Mouse (Mus musculus) stomach, embryonic 15.5 days (tissue): ENCODE measurements around the gene Olfr1121. TPM values are rescaled to one million over a fixed set of nuclear protein-coding genes. Genes with fewer than 3 reads are reported as not detected.
"Not testable (repeated sequence)": the region's sequence is repeated elsewhere in the genome, so short reads cannot be mapped to it uniquely, and the experiment has no call there.

ENCODE experiments used
- ATAC-seq: fragments of 200-750 bp; cut with Nextera tagmentation; 2 replicates; pipeline ENCODE4 v1.8.0; 2017; ENCODE audit warnings: low read depth, moderate number of reproducible peaks, moderate TSS enrichment; ENCODE audit not compliant: insufficient read depth, low FRiP score
- H3K27ac ChIP-seq: fragments of 300-500 bp; sonication (generic); 2 replicates; pipeline ENCODE4 v1.5.1; 2015; ENCODE audit warnings: mild to moderate bottlenecking, inconsistent platforms
- H3K27me3 ChIP-seq: fragments of 300-500 bp; sonication (generic); replicated peaks from 2 replicates; pipeline ENCODE4 v1.6.1; 2015; ENCODE audit warnings: inconsistent platforms
- H3K36me3 ChIP-seq: fragments of 300-500 bp; sonication (generic); 2 replicates; pipeline ENCODE4 v1.6.1; 2015; ENCODE audit warnings: inconsistent platforms
- H3K4me1 ChIP-seq: fragments of 300-500 bp; sonication (generic); 2 replicates; pipeline ENCODE4 v1.6.1; 2015; ENCODE audit warnings: inconsistent platforms
- H3K4me2 ChIP-seq: fragments of 300-500 bp; sonication (generic); 2 replicates; pipeline ENCODE4 v1.6.1; 2015; ENCODE audit warnings: mild to moderate bottlenecking, inconsistent platforms
- H3K4me3 ChIP-seq: fragments of 300-500 bp; sonication (generic); replicated peaks from 2 replicates; pipeline ENCODE4 v1.5.1; 2015; ENCODE audit warnings: inconsistent platforms
- H3K9ac ChIP-seq: fragments of 300-500 bp; sonication (generic); 2 replicates; pipeline ENCODE4 v1.6.1; 2015; ENCODE audit warnings: inconsistent platforms
- H3K9me3 ChIP-seq: fragments of 300-500 bp; sonication (generic); 2 replicates; pipeline ENCODE4 v1.6.1; 2016; ENCODE audit warnings: inconsistent platforms
- WGBS: fragments of 180-500 bp; shearing (Covaris S2); methylation state at CpG from one replicate; pipeline ENCODE4 v1.1.7; 2015; 5-methylcytosine and 5-hydroxymethylcytosine counted together
- polyA plus RNA-seq: library from polyadenylated mRNA; unstranded; fragments of >200 nt; fragmentation: Nextera tagmentation; extraction: Ambion mirVana; gene quantifications from 2 replicates; pipeline ENCODE4 v1.2.1, GENCODE M21; 2015

Olfr1121 gene
- polyA plus RNA-seq: not detected in 2 replicates

DNA sequence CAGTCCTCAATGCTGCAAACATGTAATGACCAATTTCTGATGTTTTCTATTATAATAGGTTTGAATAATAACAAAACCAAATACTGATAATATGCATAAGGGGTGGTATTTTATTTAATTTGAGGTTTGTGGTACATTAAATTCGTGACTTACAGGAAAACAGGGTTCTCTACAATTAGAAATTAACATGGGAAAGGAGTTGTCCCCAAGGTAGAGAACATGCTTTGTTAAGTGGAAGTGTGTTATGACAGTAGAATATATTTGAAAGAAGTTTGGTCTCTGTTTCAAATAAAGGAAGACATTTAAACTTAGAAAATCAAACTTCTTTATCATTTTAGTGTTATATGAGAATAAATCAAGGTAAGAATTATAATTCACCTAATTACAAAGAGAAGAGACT, at the start of gene Olfr1121:
Gene Olfr1121, plus strand, starts transcription at position 301 of the 400 bp plus-strand sequence.
- no peaks in the 10 kb centered on the region for H3K36me3 ChIP-seq
- 30% methylated on average over 1 of the region's 1 CpGs for WGBS
- no peak within 1 kb of the TSS for H3K9ac ChIP-seq
- H3K4me1 ChIP-seq: no peaks in the 10 kb centered on the region
- H3K9me3 ChIP-seq: no peaks in the 10 kb centered on the region
- ATAC-seq: no peak
- H3K4me3 ChIP-seq: no peak within 1 kb of the TSS
- no peaks in the 10 kb centered on the region for H3K27me3 ChIP-seq
- H3K4me2 ChIP-seq: no peak within 1 kb of the TSS
- no peak within 1 kb of the TSS for H3K27ac ChIP-seq

DNA sequence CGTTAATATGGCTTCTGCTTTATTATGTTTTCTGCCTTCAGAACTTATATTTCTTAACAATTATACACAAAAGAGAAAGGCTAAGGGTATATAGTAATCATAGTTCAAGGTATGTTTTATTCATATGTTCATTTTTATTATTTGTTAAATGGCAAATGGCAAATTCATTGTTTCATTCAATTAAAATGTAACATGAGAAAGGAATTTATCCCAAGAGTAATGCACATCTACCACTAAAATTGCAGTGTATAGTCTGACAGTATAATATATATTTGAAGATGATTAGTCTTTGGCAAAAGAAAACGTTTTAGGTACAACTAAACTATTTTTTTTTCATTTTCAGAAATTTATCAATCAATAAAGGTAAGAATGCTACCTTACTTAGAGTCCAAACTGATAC, 15.2 kb upstream of the Olfr1121 start, which contains the start of gene Olfr1120:
Gene Olfr1120, plus strand, starts transcription at position 301 of the 400 bp plus-strand sequence.
- no peaks in the 10 kb centered on the region for H3K4me1 ChIP-seq
- H3K27me3 ChIP-seq: no peaks in the 10 kb centered on the region
- no peak within 1 kb of the TSS for H3K9ac ChIP-seq
- 49% methylated on average over 2 of the region's 2 CpGs for WGBS
- no peak within 1 kb of the TSS for H3K4me2 ChIP-seq
- H3K27ac ChIP-seq: no peak within 1 kb of the TSS
- no peaks in the 10 kb centered on the region for H3K36me3 ChIP-seq
- no peak for ATAC-seq
- H3K4me3 ChIP-seq: no peak within 1 kb of the TSS
- H3K9me3 ChIP-seq: no peaks in the 10 kb centered on the region

DNA sequence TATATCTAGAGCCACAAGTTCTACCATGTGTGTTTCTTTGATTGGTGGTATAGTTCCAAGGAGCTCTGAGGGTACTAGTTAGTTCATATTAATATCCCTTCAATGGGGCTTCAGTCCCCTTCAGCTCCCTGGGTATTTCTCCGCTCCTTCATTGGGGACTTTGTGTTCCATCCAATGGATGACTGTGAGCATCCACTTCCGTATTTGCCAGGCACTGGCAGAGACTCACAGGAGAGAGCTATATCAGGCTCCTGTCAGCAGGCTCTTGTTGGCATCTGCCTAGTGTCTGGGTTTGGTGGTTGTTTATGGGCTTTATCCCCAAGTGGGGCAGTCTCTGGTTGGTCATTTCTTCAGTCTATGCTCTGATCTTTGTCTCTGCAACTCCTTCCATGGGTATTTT, 9.6 kb upstream of the Olfr1121 start:
- H3K4me2 ChIP-seq, H3K27me3 ChIP-seq, H3K9ac ChIP-seq, H3K27ac ChIP-seq, H3K4me1 ChIP-seq, ATAC-seq, H3K4me3 ChIP-seq, H3K9me3 ChIP-seq, H3K36me3 ChIP-seq: not testable (repeated sequence)
- WGBS: 87% methylated on average over 2 of the region's 2 CpGs

DNA sequence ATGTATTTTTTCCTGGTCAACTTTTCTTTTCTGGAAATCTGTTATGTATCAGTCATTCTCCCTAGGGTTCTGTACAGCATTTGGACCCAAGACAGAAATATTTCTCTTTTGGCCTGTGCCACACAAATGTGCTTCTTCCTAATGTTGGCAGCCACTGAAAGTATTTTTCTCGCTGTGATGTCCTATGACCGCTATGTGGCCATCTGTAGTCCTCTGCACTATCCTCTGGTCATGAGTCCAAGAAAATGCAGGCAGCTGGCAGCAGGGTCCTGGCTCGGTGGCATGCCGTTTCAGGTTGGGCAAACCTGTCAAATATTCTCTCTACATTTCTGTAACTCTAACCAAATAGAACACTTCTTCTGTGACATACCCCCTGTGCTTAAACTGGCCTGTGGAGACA, 2.0 kb downstream of the Olfr1121 start:
- Histone ChIP-seq H3K9ac (no peak overlapping the region), H3K4me3 (no peak overlapping the region), H3K27me3 (no peaks in the 10 kb centered on the region), H3K36me3 (no peaks in the 10 kb centered on the region), H3K9me3 (no peaks in the 10 kb centered on the region), H3K27ac (no peak overlapping the region), H3K4me2 (no peak overlapping the region), H3K4me1 (no peaks in the 10 kb centered on the region)
- 89% methylated on average over 4 of the region's 4 CpGs for WGBS
- no peak for ATAC-seq

DNA sequence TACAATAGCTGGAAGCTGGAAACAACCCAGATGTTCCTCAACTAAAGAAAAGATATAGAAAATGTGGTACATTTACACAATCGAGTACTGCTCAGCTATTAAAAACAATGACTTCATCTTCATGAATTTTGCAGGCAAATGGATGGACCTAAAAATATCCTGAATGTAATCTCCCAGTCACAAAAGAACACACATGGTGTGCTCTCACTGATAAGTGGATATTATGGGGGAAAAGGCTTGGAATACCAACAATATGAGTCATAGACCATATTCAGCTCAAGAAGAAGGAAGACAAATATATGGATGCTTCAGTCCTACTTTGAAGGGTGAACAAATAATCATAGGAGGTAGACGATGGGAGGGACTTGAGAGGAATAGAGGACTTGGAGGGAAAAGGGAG, 14.2 kb downstream of the Olfr1121 start:
- Histone ChIP-seq H3K4me1 (no peaks in the 10 kb centered on the region), H3K9me3 (no peaks in the 10 kb centered on the region), H3K4me3 (no peak overlapping the region), H3K27ac (no peak overlapping the region), H3K27me3 (no peaks in the 10 kb centered on the region), H3K36me3 (no peaks in the 10 kb centered on the region), H3K4me2 (no peak overlapping the region), H3K9ac (no peak overlapping the region)
- WGBS: 77% methylated on average over 2 of the region's 2 CpGs
- ATAC-seq: no peak

DNA sequence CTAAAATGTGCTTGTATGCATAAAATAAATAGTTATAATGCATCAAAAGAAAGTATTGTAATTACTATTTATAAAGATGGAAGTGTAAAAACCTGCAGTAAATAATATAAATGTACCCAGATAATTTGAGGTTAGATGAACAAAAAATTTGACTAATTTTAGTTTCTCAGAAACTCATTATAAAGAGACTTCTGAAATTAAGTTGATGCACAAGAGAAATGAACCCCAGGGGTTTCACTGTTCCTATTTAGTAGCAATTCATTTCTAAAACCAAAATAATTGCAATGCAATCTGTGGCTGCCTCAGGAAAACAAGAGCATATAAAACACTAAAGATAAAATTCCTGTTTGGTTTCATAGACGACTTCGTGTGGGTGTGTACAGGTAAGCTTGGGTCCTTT, 15.9 kb downstream of the Olfr1121 start, which contains the start of gene Olfr1122:
Gene Olfr1122, plus strand, starts transcription at position 301 of the 400 bp plus-strand sequence.
- Histone ChIP-seq H3K36me3 (no peaks in the 10 kb centered on the region), H3K9me3 (no peaks in the 10 kb centered on the region), H3K9ac (no peak within 1 kb of the TSS), H3K27me3 (no peaks in the 10 kb centered on the region), H3K4me2 (no peak within 1 kb of the TSS), H3K4me1 (no peaks in the 10 kb centered on the region), H3K4me3 (no peak within 1 kb of the TSS), H3K27ac (no peak within 1 kb of the TSS)
- no peak for ATAC-seq
- WGBS: 71% methylated on average over 2 of the region's 2 CpGs

DNA sequence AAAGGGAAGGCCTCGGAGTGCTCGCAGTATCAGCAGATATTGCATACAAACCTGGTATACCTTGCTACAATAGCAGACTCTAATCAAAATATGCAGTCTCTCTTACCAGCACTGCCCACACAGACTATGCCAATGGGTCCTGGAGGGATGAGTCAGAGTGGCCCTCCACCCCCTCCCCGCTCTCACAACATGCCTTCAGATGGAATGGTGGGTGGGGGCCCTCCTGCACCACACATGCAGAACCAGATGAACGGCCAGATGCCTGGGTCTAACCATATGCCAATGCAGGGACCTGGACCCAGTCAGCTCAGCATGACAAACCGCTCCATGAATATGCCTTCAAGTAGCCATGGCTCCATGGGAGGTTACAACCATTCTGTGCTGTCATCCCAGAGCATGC, 23.9 kb downstream of the Olfr1121 start:
- 88% methylated on average over 5 of the region's 5 CpGs for WGBS
- not testable (repeated sequence) for H3K4me3 ChIP-seq, H3K9ac ChIP-seq, H3K27me3 ChIP-seq, H3K4me1 ChIP-seq, H3K36me3 ChIP-seq, ATAC-seq, H3K4me2 ChIP-seq, H3K9me3 ChIP-seq, H3K27ac ChIP-seq

DNA sequence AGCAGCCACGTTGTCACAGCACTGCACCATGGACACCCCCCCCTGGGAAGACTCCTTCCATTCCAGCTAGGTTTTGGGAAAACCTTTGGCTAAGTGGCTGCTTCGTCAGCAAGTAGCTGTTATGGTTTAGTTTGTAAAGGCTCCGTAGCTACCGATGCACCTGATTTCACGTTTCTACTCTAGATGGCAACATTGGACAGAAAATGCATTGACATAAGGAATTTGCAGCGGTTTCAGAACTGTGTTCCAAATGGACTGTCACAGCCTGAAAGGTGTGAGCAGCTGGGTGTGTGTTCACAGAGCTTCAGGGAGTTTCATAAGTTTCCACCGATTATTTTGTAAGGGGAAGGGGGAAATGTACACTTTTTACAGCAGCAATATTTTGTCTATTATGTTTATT, 25.0 kb downstream of the Olfr1121 start:
- H3K27ac ChIP-seq, H3K9me3 ChIP-seq, ATAC-seq, H3K4me2 ChIP-seq, H3K4me3 ChIP-seq, H3K36me3 ChIP-seq, H3K9ac ChIP-seq, H3K4me1 ChIP-seq, H3K27me3 ChIP-seq: not testable (repeated sequence)
- 73% methylated on average over 7 of the region's 7 CpGs for WGBS

DNA sequence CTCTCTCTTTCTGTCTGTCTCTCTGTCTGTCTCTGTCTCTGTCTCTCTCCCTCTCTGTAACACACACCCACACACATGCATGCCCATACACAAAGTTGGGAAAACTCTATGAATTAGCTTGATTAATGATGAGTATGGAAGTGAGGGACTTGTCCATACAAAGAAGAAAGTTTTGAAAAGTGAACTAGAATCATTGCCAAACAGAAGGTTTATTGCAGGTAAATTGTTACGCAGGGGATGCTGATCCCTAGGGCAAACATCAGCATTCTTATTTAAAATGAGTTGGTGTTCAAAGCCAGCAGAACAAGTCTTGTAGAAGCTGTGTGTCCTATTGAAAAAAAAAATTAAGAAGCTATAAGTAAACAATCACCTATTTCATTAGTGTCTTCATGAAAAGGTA, 46.6 kb downstream of the Olfr1121 start, which contains the start of gene Olfr1123:
Gene Olfr1123, plus strand, starts transcription at position 301 of the 400 bp plus-strand sequence.
- WGBS: 76% methylated on average over 1 of the region's 1 CpGs
- no peak for ATAC-seq

More for the DNA sequence above, 46.6 kb downstream of the Olfr1121 start, which contains the start of gene Olfr1123:
- H3K9ac ChIP-seq: no peak within 1 kb of the TSS
- no peaks in the 10 kb centered on the region for H3K27me3 ChIP-seq
- H3K27ac ChIP-seq: no peak within 1 kb of the TSS
- no peak within 1 kb of the TSS for H3K4me3 ChIP-seq
- H3K4me1 ChIP-seq: no peaks in the 10 kb centered on the region
- H3K36me3 ChIP-seq: no peaks in the 10 kb centered on the region
- no peak within 1 kb of the TSS for H3K4me2 ChIP-seq
- no peaks in the 10 kb centered on the region for H3K9me3 ChIP-seq

Other genes with a start within 250 kb of the Olfr1121 start
- gene Olfr1110, start 229.6 kb upstream of the Olfr1121 start, polyA plus RNA-seq: not detected in 2 replicates
- gene Olfr1111, start 217.3 kb upstream of the Olfr1121 start, polyA plus RNA-seq: not detected in 2 replicates
- not detected in 2 replicates for gene Olfr1112, start 182.1 kb upstream of the Olfr1121 start, polyA plus RNA-seq
- gene Olfr1113, start 160.9 kb upstream of the Olfr1121 start, polyA plus RNA-seq: not detected in 2 replicates
- not detected in 2 replicates for gene Olfr1115, start 121.9 kb upstream of the Olfr1121 start, polyA plus RNA-seq
- not detected in 2 replicates for gene Olfr1116, start 102.4 kb upstream of the Olfr1121 start, polyA plus RNA-seq
- not detected in 2 replicates for gene Olfr1118, start 62.3 kb upstream of the Olfr1121 start, polyA plus RNA-seq
- gene Olfr1120, start 15.1 kb upstream of the Olfr1121 start, polyA plus RNA-seq: not detected in 2 replicates
- gene Olfr1122, start 16.0 kb downstream of the Olfr1121 start, polyA plus RNA-seq: not detected in 2 replicates
- not detected in 2 replicates for gene Olfr1123, start 46.7 kb downstream of the Olfr1121 start, polyA plus RNA-seq
- 0.06 TPM in 1 of 2 replicates, not detected in the other for gene Olfr1124, start 60.4 kb downstream of the Olfr1121 start, polyA plus RNA-seq
- gene Olfr1126, start 84.1 kb downstream of the Olfr1121 start, polyA plus RNA-seq: not detected in 2 replicates
- not detected in 2 replicates for gene Pramel7, start 127.2 kb downstream of the Olfr1121 start, polyA plus RNA-seq
- not detected in 2 replicates for gene Pramel6, start 136.7 kb downstream of the Olfr1121 start, polyA plus RNA-seq
- gene Olfr153, start 161.9 kb downstream of the Olfr1121 start, polyA plus RNA-seq: not detected in 2 replicates
- not detected in 2 replicates for gene Olfr1128, start 175.6 kb downstream of the Olfr1121 start, polyA plus RNA-seq
- gene Olfr1129, start 204.0 kb downstream of the Olfr1121 start, polyA plus RNA-seq: not detected in 2 replicates
- not detected in 2 replicates for gene Olfr1130, start 236.3 kb downstream of the Olfr1121 start, polyA plus RNA-seq